Mouse (Mus musculus) kidney, postnatal 0 days (tissue): ENCODE results near the gene Hivep1. TPM values are rescaled to one million over a fixed set of nuclear protein-coding genes. Genes with fewer than 3 reads are reported as not detected.

Source experiments
- ATAC-seq: fragments of 200-750 bp; cut with Nextera tagmentation; replicated peaks from 2 replicates; pipeline ENCODE4 v1.8.0; 2017; ENCODE audit warnings: low read depth, moderate number of reproducible peaks, moderate TSS enrichment, moderate library complexity; ENCODE audit not compliant: low FRiP score
- DNase-seq: peaks from one replicate; pipeline ENCODE4 v3.0.0-alpha.2; 2016; ENCODE audit warnings: low spot score
- H3K27ac ChIP-seq: fragments of 300-500 bp; sonication (generic); 2 replicates; pipeline ENCODE4 v1.5.1; 2014; ENCODE audit warnings: mild to moderate bottlenecking
- H3K27me3 ChIP-seq: fragments of 300-500 bp; sonication (generic); 2 replicates; pipeline ENCODE4 v1.6.1; 2014; ENCODE audit warnings: low read length, mixed read lengths; ENCODE audit not compliant: insufficient read depth
- H3K36me3 ChIP-seq: fragments of 300-500 bp; sonication (generic); 2 replicates; pipeline ENCODE4 v1.6.1; 2014; ENCODE audit warnings: low read length, mixed read lengths; ENCODE audit not compliant: insufficient read depth
- H3K4me1 ChIP-seq: fragments of 300-500 bp; sonication (generic); replicated peaks from 2 replicates; pipeline ENCODE4 v1.6.1; 2014; ENCODE audit warnings: antibody characterized with exemption, low read length, mixed read lengths; ENCODE audit not compliant: insufficient read depth
- H3K4me2 ChIP-seq: fragments of 300-500 bp; sonication (generic); 2 replicates; pipeline ENCODE4 v1.6.1; 2014; ENCODE audit warnings: mild to moderate bottlenecking, low read length, moderate library complexity, mixed read lengths
- H3K4me3 ChIP-seq: fragments of 300-500 bp; sonication (generic); replicated peaks from 2 replicates; pipeline ENCODE4 v1.5.1; 2014; ENCODE audit warnings: low read depth, low read length
- H3K9ac ChIP-seq: fragments of 300-500 bp; sonication (generic); 2 replicates; pipeline ENCODE4 v1.6.1; 2014; ENCODE audit warnings: low read depth, low read length
- H3K9me3 ChIP-seq: fragments of 300-500 bp; sonication (generic); replicated peaks from 2 replicates; pipeline ENCODE4 v1.6.1; 2016; ENCODE audit warnings: low read length, inconsistent platforms, mixed read lengths
- CTCF ChIP-seq: IDR thresholded peaks from 2 replicates; pipeline ENCODE4 v1.5.1; 2016; ENCODE audit warnings: antibody characterized with exemption, low read depth, mild to moderate bottlenecking, moderate library complexity
- WGBS: fragments of 180-500 bp; shearing (Covaris S2); extraction: QIAGEN DNeasy Blood & Tissue Kit; methylation state at CpG from one replicate; pipeline ENCODE4 v1.1.7; 2014; 5-methylcytosine and 5-hydroxymethylcytosine counted together
- polyA plus RNA-seq: library from polyadenylated mRNA; unstranded; fragments of >200 nt; fragmentation: Nextera tagmentation; extraction: Ambion mirVana; gene quantifications from 2 replicates; pipeline ENCODE4 v1.2.1, GENCODE M21; 2015

Hivep1 gene
- polyA plus RNA-seq, 1 experiment from 2014 or later = 10.6 TPM

GRCm38 (mm10) chr13:42222401-42222800 is 170.6 kb downstream of the Hivep1 start:
- Histone ChIP-seq H3K4me1 (no peaks in the 10 kb centered on the region), H3K27me3 (no peaks in the 10 kb centered on the region), H3K36me3 (no peaks in the 10 kb centered on the region), H3K4me3 (no peak overlapping the region), H3K9ac (no peak overlapping the region), H3K4me2 (no peak overlapping the region), H3K9me3 (no peaks in the 10 kb centered on the region), H3K27ac (no peak overlapping the region)
- no peak for DNase-seq
- no peak for TF ChIP-seq CTCF
- ATAC-seq = no peak
- 84% methylated on average over 7 of the region's 7 CpGs for WGBS

- ATAC-seq = no peak
- no peak for TF ChIP-seq CTCF
- 93% methylated on average over 10 of the region's 10 CpGs for WGBS
Observed at GRCm38 (mm10) chr13:42228849-42229248, 177.0 kb downstream of the Hivep1 start.

GRCm38 (mm10) chr13:42233741-42234419 is 182.1 kb downstream of the Hivep1 start:
- no peak overlapping the region for H3K4me2 ChIP-seq
- no peak overlapping the region for H3K4me3 ChIP-seq
- ATAC-seq (no peak), DNase-seq (peak; percentile 32)
- no peak for TF ChIP-seq CTCF
- no peaks in the 10 kb centered on the region for H3K4me1 ChIP-seq
- no peaks in the 10 kb centered on the region for H3K36me3 ChIP-seq
- H3K9me3 ChIP-seq = no peaks in the 10 kb centered on the region
- WGBS = 55% methylated on average over 9 of the region's 9 CpGs
- no peak overlapping the region for H3K9ac ChIP-seq
- peaks cover 2% of the 10 kb centered on the region; the same call in 1 of the 2 replicates for H3K27me3 ChIP-seq
- no peak overlapping the region for H3K27ac ChIP-seq

More at GRCm38 (mm10) chr13:42228849-42229248, 177.0 kb downstream of the Hivep1 start:
- H3K9me3 ChIP-seq = no peaks in the 10 kb centered on the region
- no peaks in the 10 kb centered on the region for H3K36me3 ChIP-seq
- peaks cover 2% of the 10 kb centered on the region; the same call in 1 of the 2 replicates for H3K27me3 ChIP-seq
- no peak for DNase-seq
- H3K27ac ChIP-seq = no peak overlapping the region
- no peak overlapping the region for H3K4me3 ChIP-seq
- no peak overlapping the region for H3K4me2 ChIP-seq
- no peaks in the 10 kb centered on the region for H3K4me1 ChIP-seq
- H3K9ac ChIP-seq = no peak overlapping the region

- Histone ChIP-seq H3K9me3 (no peaks in the 10 kb centered on the region), H3K27me3 (no peaks in the 10 kb centered on the region), H3K36me3 (no peaks in the 10 kb centered on the region), H3K27ac (no peak overlapping the region), H3K4me3 (no peak overlapping the region), H3K9ac (no peak overlapping the region), H3K4me1 (no peaks in the 10 kb centered on the region), H3K4me2 (no peak overlapping the region)
- DNase-seq = no peak
- 88% methylated on average over 3 of the region's 3 CpGs for WGBS
- TF ChIP-seq CTCF = no peak
- no peak for ATAC-seq
Observed at GRCm38 (mm10) chr13:42238520-42238919, 186.7 kb downstream of the Hivep1 start.

GRCm38 (mm10) chr13:42242131-42242530 is 190.3 kb downstream of the Hivep1 start:
- no peaks in the 10 kb centered on the region for H3K4me1 ChIP-seq
- H3K9ac ChIP-seq = no peak overlapping the region
- ATAC-seq = no peak
- peak; percentile 18 for DNase-seq
- no peaks in the 10 kb centered on the region for H3K9me3 ChIP-seq
- no peaks in the 10 kb centered on the region for H3K36me3 ChIP-seq
- TF ChIP-seq CTCF = no peak
- no peak overlapping the region for H3K4me2 ChIP-seq
- H3K27me3 ChIP-seq = no peaks in the 10 kb centered on the region
- H3K4me3 ChIP-seq = no peak overlapping the region
- WGBS = 39% methylated on average over 3 of the region's 3 CpGs
- no peak overlapping the region for H3K27ac ChIP-seq

Other genes starting within 250 kb of the Hivep1 start
- gene Adtrp, start 204.3 kb upstream of the Hivep1 start, polyA plus RNA-seq = 3.2 and 4.3 TPM in 2 replicates
- gene Edn1, start 249.5 kb downstream of the Hivep1 start, polyA plus RNA-seq = 4.3 and 4.5 TPM in 2 replicates